Mouse (Mus musculus) midbrain, embryonic 11.5 days (tissue): ENCODE data around the gene 6030408B16Rik. TPM values are rescaled to one million over a fixed set of nuclear protein-coding genes. Genes with fewer than 3 reads are reported as not detected.

Experiments used
- ATAC-seq: fragments of 200-750 bp; cut with Nextera tagmentation; 2 replicates; pipeline ENCODE4 v1.8.0; 2017; ENCODE audit warnings: moderate TSS enrichment, moderate library complexity; ENCODE audit not compliant: low FRiP score
- DNase-seq: peaks from one replicate; pipeline ENCODE4 v3.0.0; 2015; ENCODE audit warnings: low spot score; ENCODE audit errors: missing footprints
- H3K27ac ChIP-seq: fragments of 300-500 bp; sonication (generic); 2 replicates; pipeline ENCODE4 v1.5.1; 2014; ENCODE audit warnings: low read depth, low read length
- H3K27me3 ChIP-seq: fragments of 300-500 bp; sonication (generic); 2 replicates; pipeline ENCODE4 v1.6.1; 2014; ENCODE audit warnings: mild to moderate bottlenecking, low read length, moderate library complexity, mixed read lengths; ENCODE audit not compliant: control insufficient read depth, insufficient read depth
- H3K36me3 ChIP-seq: fragments of 300-500 bp; sonication (generic); 2 replicates; pipeline ENCODE4 v1.6.1; 2014; ENCODE audit warnings: mild to moderate bottlenecking, low read length, moderate library complexity, mixed read lengths; ENCODE audit not compliant: control insufficient read depth, insufficient read depth
- H3K4me1 ChIP-seq: fragments of 300-500 bp; sonication (generic); 2 replicates; pipeline ENCODE4 v1.6.1; 2014; ENCODE audit warnings: low read length; ENCODE audit not compliant: control insufficient read depth, insufficient read depth
- H3K4me2 ChIP-seq: fragments of 300-500 bp; sonication (generic); 2 replicates; pipeline ENCODE4 v1.6.1; 2014; ENCODE audit warnings: mild to moderate bottlenecking, moderate library complexity
- H3K4me3 ChIP-seq: fragments of 300-500 bp; sonication (generic); 2 replicates; pipeline ENCODE4 v1.5.1; 2014; ENCODE audit warnings: low read depth, low read length
- H3K9ac ChIP-seq: fragments of 300-500 bp; sonication (generic); 2 replicates; pipeline ENCODE4 v1.6.1; 2014; ENCODE audit warnings: low read length
- H3K9me3 ChIP-seq: fragments of 300-500 bp; sonication (generic); 2 replicates; pipeline ENCODE4 v1.6.1; 2016; ENCODE audit warnings: low read length; ENCODE audit not compliant: control insufficient read depth
- WGBS: fragments of 180-500 bp; shearing (Covaris S2); extraction: QIAGEN DNeasy Blood & Tissue Kit; methylation state at CpG from one replicate; pipeline ENCODE4 v1.1.7; 2014; 5-methylcytosine and 5-hydroxymethylcytosine counted together
- polyA plus RNA-seq: library from polyadenylated mRNA; unstranded; fragments of >200 nt; fragmentation: Nextera tagmentation; extraction: Ambion mirVana; gene quantifications from 2 replicates; pipeline ENCODE4 v1.2.1, GENCODE M21; 2014

6030408B16Rik gene
- polyA plus RNA-seq, 1 experiment from 2014 or later = not detected

DNA sequence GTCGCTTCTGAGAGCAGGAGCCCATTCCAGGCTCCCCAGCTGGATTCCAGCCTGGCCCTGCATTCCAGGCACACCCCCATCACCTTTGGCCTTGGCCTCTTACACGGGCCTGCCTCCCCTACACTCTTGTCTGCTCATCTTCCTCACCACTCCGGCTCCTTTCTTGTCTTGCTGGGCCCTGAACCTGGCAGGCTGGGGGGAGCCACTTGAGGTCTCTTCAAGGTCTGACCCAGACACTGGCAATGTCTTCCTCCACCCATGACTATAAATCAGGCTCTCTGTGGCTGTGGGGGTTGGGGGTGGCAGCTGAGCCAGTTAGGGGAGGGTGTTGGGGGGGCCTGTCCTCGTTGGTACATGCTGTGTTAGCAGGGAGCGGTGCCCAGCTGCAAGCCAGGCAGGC is 14.4 kb upstream of the 6030408B16Rik start:
- Histone ChIP-seq H3K9me3 (no peaks in the 10 kb centered on the region), H3K27me3 (no peaks in the 10 kb centered on the region), H3K9ac (no peak overlapping the region), H3K36me3 (no peaks in the 10 kb centered on the region), H3K4me1 (peaks cover 5% of the 10 kb centered on the region; the same call in 1 of the 2 replicates), H3K27ac (no peak overlapping the region), H3K4me3 (no peak overlapping the region), H3K4me2 (no peak overlapping the region)
- WGBS = 67% methylated on average over 5 of the region's 5 CpGs
- no peak for DNase-seq
- ATAC-seq = no peak

- H3K36me3 ChIP-seq = no peaks in the 10 kb centered on the region
- WGBS = 72% methylated on average over 12 of the region's 12 CpGs
- H3K9me3 ChIP-seq = no peaks in the 10 kb centered on the region
- H3K27me3 ChIP-seq = no peaks in the 10 kb centered on the region
- H3K4me3 ChIP-seq = no peak overlapping the region
- no peak overlapping the region for H3K27ac ChIP-seq
- ATAC-seq (no peak), DNase-seq (no peak)
- H3K4me1 ChIP-seq = peaks cover 5% of the 10 kb centered on the region
- no peak overlapping the region for H3K4me2 ChIP-seq
- no peak overlapping the region for H3K9ac ChIP-seq
These were observed 13.5 kb upstream of the 6030408B16Rik start for GRCm38 (mm10) chr15:101279430-101279999.

- Histone ChIP-seq H3K27me3 (no peaks in the 10 kb centered on the region), H3K4me1 (peaks cover 9% of the 10 kb centered on the region), H3K27ac (no peak overlapping the region), H3K36me3 (no peaks in the 10 kb centered on the region), H3K9ac (no peak overlapping the region), H3K4me2 (no peak overlapping the region), H3K4me3 (no peak overlapping the region), H3K9me3 (no peaks in the 10 kb centered on the region)
- WGBS = 75% methylated on average over 5 of the region's 5 CpGs
- DNase-seq = no peak
- ATAC-seq = no peak
These were observed 10.5 kb upstream of the 6030408B16Rik start for GRCm38 (mm10) chr15:101282471-101282870.

GRCm38 (mm10) chr15:101283183-101283910 is 9.7 kb upstream of the 6030408B16Rik start:
- H3K4me3 ChIP-seq = peak overlapping the region; percentile 93
- H3K9me3 ChIP-seq = no peaks in the 10 kb centered on the region
- H3K4me1 ChIP-seq = peaks cover 7% of the 10 kb centered on the region
- no peaks in the 10 kb centered on the region for H3K36me3 ChIP-seq
- peak overlapping the region; percentile 65 for H3K4me2 ChIP-seq
- ATAC-seq (peak; percentile 36; the same call in 1 of the 2 replicates), DNase-seq (peak; percentile 95)
- 3% methylated on average over 26 of the region's 26 CpGs for WGBS
- no peaks in the 10 kb centered on the region for H3K27me3 ChIP-seq
- H3K27ac ChIP-seq = no peak overlapping the region
- peak overlapping the region; percentile 86 for H3K9ac ChIP-seq

- Histone ChIP-seq H3K9me3 (no peaks in the 10 kb centered on the region), H3K9ac (peak within 1 kb of the TSS; percentile 86), H3K4me3 (peak within 1 kb of the TSS; percentile 93), H3K27me3 (no peaks in the 10 kb centered on the region), H3K4me2 (peak within 1 kb of the TSS; percentile 65), H3K36me3 (peaks cover under 1% of the 10 kb centered on the region; the same call in 1 of the 2 replicates), H3K27ac (peak within 1 kb of the TSS; percentile 18; the same call in 1 of the 2 replicates), H3K4me1 (peaks cover 7% of the 10 kb centered on the region)
- under 1% methylated on average over 61 of the region's 61 CpGs for WGBS
- ATAC-seq (peak; percentile 95), DNase-seq (peak; percentile 99)
These were observed 8.9 kb upstream of the 6030408B16Rik start, which contains the start of gene Atg101 for GRCm38 (mm10) chr15:101283911-101284750. Gene Atg101, plus strand, starts transcription at chr15:101284272.

GRCm38 (mm10) chr15:101286129-101286770 is 6.8 kb upstream of the 6030408B16Rik start:
- H3K36me3 ChIP-seq = peaks cover 3% of the 10 kb centered on the region; the same call in 1 of the 2 replicates
- no peak for ATAC-seq
- WGBS = 66% methylated on average over 9 of the region's 9 CpGs
- no peak overlapping the region for H3K4me2 ChIP-seq
- H3K4me3 ChIP-seq = no peak overlapping the region
- no peak for DNase-seq
- H3K27me3 ChIP-seq = no peaks in the 10 kb centered on the region
- no peak overlapping the region for H3K27ac ChIP-seq
- H3K4me1 ChIP-seq = peaks cover 7% of the 10 kb centered on the region
- no peaks in the 10 kb centered on the region for H3K9me3 ChIP-seq
- H3K9ac ChIP-seq = no peak overlapping the region

GRCm38 (mm10) chr15:101287361-101287760 is 5.7 kb upstream of the 6030408B16Rik start:
- WGBS = 93% methylated on average over 6 of the region's 6 CpGs
- H3K9ac ChIP-seq = no peak overlapping the region
- no peak overlapping the region for H3K4me3 ChIP-seq
- no peak overlapping the region for H3K27ac ChIP-seq
- no peak for DNase-seq
- no peak overlapping the region for H3K4me2 ChIP-seq
- peaks cover 7% of the 10 kb centered on the region for H3K4me1 ChIP-seq
- no peaks in the 10 kb centered on the region for H3K9me3 ChIP-seq
- no peaks in the 10 kb centered on the region for H3K27me3 ChIP-seq
- no peak for ATAC-seq
- peaks cover 3% of the 10 kb centered on the region; the same call in 1 of the 2 replicates for H3K36me3 ChIP-seq

- Histone ChIP-seq H3K4me2 (no peak overlapping the region), H3K4me3 (no peak overlapping the region), H3K36me3 (peaks cover 3% of the 10 kb centered on the region; the same call in 1 of the 2 replicates), H3K27me3 (no peaks in the 10 kb centered on the region), H3K4me1 (no peaks in the 10 kb centered on the region; the same call in 1 of the 2 replicates), H3K27ac (no peak overlapping the region), H3K9ac (no peak overlapping the region), H3K9me3 (no peaks in the 10 kb centered on the region)
- DNase-seq = no peak
- 97% methylated on average over 15 of the region's 15 CpGs for WGBS
- ATAC-seq = no peak
These were observed 2.7 kb upstream of the 6030408B16Rik start for GRCm38 (mm10) chr15:101290354-101290753.
